Mouse (Mus musculus) intestine, embryonic 16.5 days (tissue): ENCODE results near the gene Fam129b. TPM values are rescaled to one million over a fixed set of nuclear protein-coding genes. Genes with fewer than 3 reads are reported as not detected.
A peak's percentile ranks its signal among the peaks of the same experiment; 100 is the strongest.
"Not testable (repeated sequence)": the region's sequence is repeated elsewhere in the genome, so short reads cannot be mapped to it uniquely, and the experiment has no call there.

Source experiments
- ATAC-seq: fragments of 200-750 bp; cut with Nextera tagmentation; 2 replicates; pipeline ENCODE4 v1.8.0; 2017; ENCODE audit warnings: moderate TSS enrichment, moderate library complexity
- H3K27ac ChIP-seq: fragments of 300-500 bp; sonication (generic); 2 replicates; pipeline ENCODE4 v1.5.1; 2014; ENCODE audit warnings: mild to moderate bottlenecking, low read length
- H3K27me3 ChIP-seq: fragments of 300-500 bp; sonication (generic); replicated peaks from 2 replicates; pipeline ENCODE4 v1.6.1; 2014; ENCODE audit warnings: low read length, control low read depth, mixed read lengths; ENCODE audit not compliant: control insufficient read depth, insufficient read depth
- H3K36me3 ChIP-seq: fragments of 300-500 bp; sonication (generic); 2 replicates; pipeline ENCODE4 v1.6.1; 2014; ENCODE audit warnings: low read length, control low read depth; ENCODE audit not compliant: control insufficient read depth, insufficient read depth
- H3K4me1 ChIP-seq: fragments of 300-500 bp; sonication (generic); 2 replicates; pipeline ENCODE4 v1.6.1; 2014; ENCODE audit warnings: low read length, control low read depth, mixed read lengths; ENCODE audit not compliant: control insufficient read depth, insufficient read depth
- H3K4me2 ChIP-seq: fragments of 300-500 bp; sonication (generic); 2 replicates; pipeline ENCODE4 v1.6.1; 2014; ENCODE audit warnings: low read depth, low read length, control low read depth
- H3K4me3 ChIP-seq: fragments of 300-500 bp; sonication (generic); 2 replicates; pipeline ENCODE4 v1.5.1; 2014; ENCODE audit warnings: mild to moderate bottlenecking, low read length
- H3K9ac ChIP-seq: fragments of 300-500 bp; sonication (generic); 2 replicates; pipeline ENCODE4 v1.6.1; 2014; ENCODE audit warnings: low read depth, low read length
- H3K9me3 ChIP-seq: fragments of 300-500 bp; sonication (generic); 2 replicates; pipeline ENCODE4 v1.6.1; 2016; ENCODE audit warnings: low read length, control low read depth; ENCODE audit not compliant: control insufficient read depth
- WGBS: fragments of 180-500 bp; shearing (Covaris S2); extraction: QIAGEN DNeasy Blood & Tissue Kit; methylation state at CpG from one replicate; pipeline ENCODE4 v1.1.7; 2014; 5-methylcytosine and 5-hydroxymethylcytosine counted together
- polyA plus RNA-seq: library from polyadenylated mRNA; unstranded; fragments of >200 nt; fragmentation: Nextera tagmentation; extraction: Ambion mirVana; gene quantifications from 2 replicates; pipeline ENCODE4 v1.2.1, GENCODE M21; 2015

Fam129b gene
- polyA plus RNA-seq, 1 experiment from 2014 or later, result 35.4 TPM

- Histone ChIP-seq H3K9ac (peak overlapping the region; percentile 86), H3K4me3 (peak overlapping the region; percentile 83), H3K27me3 (no peaks in the 10 kb centered on the region), H3K27ac (peak overlapping the region; percentile 80; the same call in 1 of the 2 replicates), H3K4me1 (peaks cover 9% of the 10 kb centered on the region; the same call in 1 of the 2 replicates), H3K36me3 (no peaks in the 10 kb centered on the region), H3K9me3 (no peaks in the 10 kb centered on the region), H3K4me2 (peak overlapping the region; percentile 96)
- 7% methylated on average over 12 of the region's 12 CpGs for WGBS
- ATAC-seq, result no peak
Measured at GRCm38 (mm10) chr2:32845572-32846100, 30.3 kb upstream of the Fam129b start.

GRCm38 (mm10) chr2:32846101-32846804 is 29.7 kb upstream of the Fam129b start:
- H3K4me3 ChIP-seq, result peak overlapping the region; percentile 83
- no peaks in the 10 kb centered on the region for H3K9me3 ChIP-seq
- peak overlapping the region; percentile 96 for H3K4me2 ChIP-seq
- peak; percentile 34 for ATAC-seq
- no peaks in the 10 kb centered on the region for H3K27me3 ChIP-seq
- peaks cover 9% of the 10 kb centered on the region; the same call in 1 of the 2 replicates for H3K4me1 ChIP-seq
- peak overlapping the region; percentile 80 for H3K27ac ChIP-seq
- H3K36me3 ChIP-seq, result no peaks in the 10 kb centered on the region
- H3K9ac ChIP-seq, result peak overlapping the region; percentile 86
- under 1% methylated on average over 33 of the region's 33 CpGs for WGBS

- Histone ChIP-seq H3K9ac (peak within 1 kb of the TSS; percentile 86), H3K4me2 (peak within 1 kb of the TSS; percentile 96), H3K27ac (peak within 1 kb of the TSS; percentile 80), H3K36me3 (no peaks in the 10 kb centered on the region), H3K27me3 (no peaks in the 10 kb centered on the region), H3K4me1 (peaks cover 9% of the 10 kb centered on the region; the same call in 1 of the 2 replicates), H3K9me3 (no peaks in the 10 kb centered on the region), H3K4me3 (peak within 1 kb of the TSS; percentile 83)
- whole genome bisulfite sequencing, result under 1% methylated on average over 75 of the region's 78 CpGs
- peak; percentile 92 for ATAC-seq
Measured at GRCm38 (mm10) chr2:32846805-32847467, 29.0 kb upstream of the Fam129b start, which contains the start of gene Stxbp1. Gene Stxbp1 (minus strand): TSS chr2:32847245.

GRCm38 (mm10) chr2:32847468-32847821 is 28.5 kb upstream of the Fam129b start:
- Histone ChIP-seq H3K4me3 (peak overlapping the region; percentile 83), H3K27ac (no peak overlapping the region), H3K9ac (peak overlapping the region; percentile 8; the same call in 1 of the 2 replicates), H3K4me2 (peak overlapping the region; percentile 96), H3K27me3 (no peaks in the 10 kb centered on the region), H3K9me3 (no peaks in the 10 kb centered on the region), H3K36me3 (no peaks in the 10 kb centered on the region), H3K4me1 (peaks cover 11% of the 10 kb centered on the region)
- 47% methylated on average over 6 of the region's 6 CpGs for WGBS
- ATAC-seq, result no peak; the same call in 1 of the 2 replicates

- H3K4me2 ChIP-seq, result peak overlapping the region; percentile 28; the same call in 1 of the 2 replicates
- no peak overlapping the region for H3K4me3 ChIP-seq
Measured at GRCm38 (mm10) chr2:32852156-32852555, 23.8 kb upstream of the Fam129b start.

GRCm38 (mm10) chr2:32853716-32854115 is 22.2 kb upstream of the Fam129b start:
- H3K36me3 ChIP-seq, H3K4me2 ChIP-seq, ATAC-seq, H3K4me3 ChIP-seq, H3K9me3 ChIP-seq, H3K27ac ChIP-seq, H3K4me1 ChIP-seq, H3K9ac ChIP-seq, H3K27me3 ChIP-seq: not testable (repeated sequence)
- 71% methylated on average over 4 of the region's 4 CpGs for WGBS

More at GRCm38 (mm10) chr2:32852156-32852555, 23.8 kb upstream of the Fam129b start:
- ATAC-seq, result peak; percentile 59; the same call in 1 of the 2 replicates
- no peaks in the 10 kb centered on the region for H3K27me3 ChIP-seq
- peaks cover 11% of the 10 kb centered on the region for H3K4me1 ChIP-seq
- H3K27ac ChIP-seq, result no peak overlapping the region
- H3K9me3 ChIP-seq, result no peaks in the 10 kb centered on the region
- no peaks in the 10 kb centered on the region for H3K36me3 ChIP-seq
- no peak overlapping the region for H3K9ac ChIP-seq
- WGBS, result 2% methylated on average over 20 of the region's 20 CpGs

- H3K27ac ChIP-seq, result no peak overlapping the region
- 3% methylated on average over 8 of the region's 8 CpGs for WGBS
Measured at GRCm38 (mm10) chr2:32854206-32854605, 21.7 kb upstream of the Fam129b start.

GRCm38 (mm10) chr2:32855046-32855785 is 20.7 kb upstream of the Fam129b start:
- Histone ChIP-seq H3K4me2 (no peak overlapping the region), H3K4me3 (no peak overlapping the region), H3K9me3 (no peaks in the 10 kb centered on the region), H3K27ac (no peak overlapping the region), H3K4me1 (peaks cover 5% of the 10 kb centered on the region), H3K27me3 (no peaks in the 10 kb centered on the region), H3K36me3 (no peaks in the 10 kb centered on the region), H3K9ac (no peak overlapping the region)
- no peak for ATAC-seq
- 66% methylated on average over 7 of the region's 7 CpGs for WGBS

More at GRCm38 (mm10) chr2:32854206-32854605, 21.7 kb upstream of the Fam129b start:
- H3K4me1 ChIP-seq, result peaks cover 5% of the 10 kb centered on the region
- H3K4me2 ChIP-seq, result no peak overlapping the region
- no peaks in the 10 kb centered on the region for H3K9me3 ChIP-seq
- ATAC-seq, result peak; percentile 76
- no peaks in the 10 kb centered on the region for H3K36me3 ChIP-seq
- no peaks in the 10 kb centered on the region for H3K27me3 ChIP-seq
- no peak overlapping the region for H3K4me3 ChIP-seq
- H3K9ac ChIP-seq, result no peak overlapping the region
